Comparison of ENCODE assay signal across 11 mouse cellular contexts in genomic region chr3:66979491-66979890, GRCm38 (mm10). TPM values are rescaled to one million over a fixed set of nuclear protein-coding genes. Genes with fewer than 3 reads are reported as not detected.
A peak's percentile ranks its signal among the peaks of the same experiment; 100 is the strongest.
DNase-seq lines count a peak whose midpoint lies in the region; ATAC-seq and TF ChIP-seq lines count a peak whose summit lies in the region.
"Had no signal": no experiment of that assay in that cellular context is flagged by ENCODE, and none has a peak within 500 bp of the region (broad histone marks: within the 10 kb centered on the region; RNA-seq: fewer than 3 reads in every experiment).

No protein-coding gene starts in this region.

- H3K27ac ChIP-seq in heart, embryonic 15.5 days, result no peak overlapping the region
- H3K27ac ChIP-seq in embryonic facial prominence, embryonic 11.5 days (replicated peaks; ENCODE audit: low read depth, low read length), result no peak overlapping the region
- H3K27ac ChIP-seq in hindbrain, embryonic 15.5 days (replicated peaks), result no peak overlapping the region
- H3K27ac ChIP-seq in midbrain, postnatal 0 days (ENCODE audit: low read depth, low read length), result peak overlapping the region; percentile 48

- H3K36me3 ChIP-seq in heart, embryonic 15.5 days, result no peaks in the 10 kb centered on the region
- no peaks in the 10 kb centered on the region for H3K36me3 ChIP-seq in embryonic facial prominence, embryonic 11.5 days (replicated peaks; ENCODE audit: control insufficient read depth, insufficient read depth, low read depth, low read length)
- H3K36me3 ChIP-seq in hindbrain, embryonic 15.5 days, result no peaks in the 10 kb centered on the region
- no peaks in the 10 kb centered on the region for H3K36me3 ChIP-seq in midbrain, postnatal 0 days (ENCODE audit: insufficient read depth, low read length)

- no peak overlapping the region for H3K9ac ChIP-seq in heart, embryonic 15.5 days
- no peak overlapping the region; the same call in 1 of the 2 replicates for H3K9ac ChIP-seq in embryonic facial prominence, embryonic 11.5 days (replicated peaks; ENCODE audit: low read length)
- H3K9ac ChIP-seq in hindbrain, embryonic 15.5 days, result no peak overlapping the region
- peak overlapping the region; percentile 42; the same call in 1 of the 2 replicates for H3K9ac ChIP-seq in midbrain, postnatal 0 days (replicated peaks; ENCODE audit: low read length, poor library complexity, severe bottlenecking)

- no peak overlapping the region for H3K4me2 ChIP-seq in heart, embryonic 15.5 days
- H3K4me2 ChIP-seq in embryonic facial prominence, embryonic 11.5 days (ENCODE audit: low read depth, low read length), result peak overlapping the region; percentile 44; the same call in 1 of the 2 replicates
- H3K4me2 ChIP-seq in hindbrain, embryonic 15.5 days, result 0 out of 2 replicates have a peak overlapping the region, but pooled peaks have one; percentile 5
- H3K4me2 ChIP-seq in midbrain, postnatal 0 days (ENCODE audit: low read depth, low read length, poor library complexity, severe bottlenecking), result peak overlapping the region; percentile 54

- H3K4me1 ChIP-seq in heart, embryonic 15.5 days (replicated peaks), result peaks cover 30% of the 10 kb centered on the region
- H3K4me1 ChIP-seq in embryonic facial prominence, embryonic 11.5 days (ENCODE audit: control insufficient read depth, insufficient read depth, low read length), result no peaks in the 10 kb centered on the region; the same call in 1 of the 2 replicates
- peaks cover 20% of the 10 kb centered on the region for H3K4me1 ChIP-seq in hindbrain, embryonic 15.5 days (replicated peaks)
- no peaks in the 10 kb centered on the region for H3K4me1 ChIP-seq in midbrain, postnatal 0 days (ENCODE audit: insufficient read depth, low read length)

- ATAC-seq in heart, embryonic 15.5 days (replicated peaks; ENCODE audit: insufficient number of reproducible peaks, insufficient read depth, low FRiP score, low read depth), result no peak
- no peak for ATAC-seq in embryonic facial prominence, embryonic 11.5 days (replicated peaks; ENCODE audit: insufficient number of reproducible peaks, low FRiP score, low TSS enrichment, low read depth)
- ATAC-seq in hindbrain, embryonic 15.5 days (ENCODE audit: low FRiP score, low read depth), result no peak
- no peak for ATAC-seq in midbrain, postnatal 0 days (ENCODE audit: low FRiP score)
- ATAC-seq: lung, postnatal 0 days had no signal

- DNase-seq in heart, adult 8-10 months (ENCODE audit: low spot score), result no peak
- DNase-seq in embryonic facial prominence, embryonic 11.5 days (ENCODE audit: low spot score), result no peak
- DNase-seq in midbrain, postnatal 0 days (ENCODE audit: low spot score), result no peak
- no peak for DNase-seq in layer of hippocampus, adult 8-10 months (ENCODE audit: low spot score in 2 of 2)
- DNase-seq in right cerebral cortex, postnatal 36 days (ENCODE audit: low spot score in 2 of 2), result no peak
- no peak for DNase-seq in gastrocnemius, adult 8-10 months (ENCODE audit: low spot score in 2 of 2)
- DNase-seq: thymus, adult 2 months had no signal

- H3K27me3 ChIP-seq in heart, embryonic 15.5 days, result peaks cover 82% of the 10 kb centered on the region
- peaks cover 9% of the 10 kb centered on the region for H3K27me3 ChIP-seq in embryonic facial prominence, embryonic 11.5 days (ENCODE audit: control insufficient read depth, insufficient read depth, low read length)
- H3K27me3 ChIP-seq in hindbrain, embryonic 15.5 days, result peaks cover 54% of the 10 kb centered on the region
- peaks cover 15% of the 10 kb centered on the region; the same call in 1 of the 2 replicates for H3K27me3 ChIP-seq in midbrain, postnatal 0 days (ENCODE audit: insufficient read depth, low read length)

- TF ChIP-seq CTCF in midbrain, postnatal 0 days (IDR thresholded peaks at IDR 0.05), result no peak

- no peaks in the 10 kb centered on the region for H3K9me3 ChIP-seq in heart, embryonic 15.5 days (replicated peaks)
- H3K9me3 ChIP-seq in embryonic facial prominence, embryonic 11.5 days (replicated peaks; ENCODE audit: control insufficient read depth, low read length), result no peaks in the 10 kb centered on the region
- no peaks in the 10 kb centered on the region for H3K9me3 ChIP-seq in hindbrain, embryonic 15.5 days
- H3K9me3 ChIP-seq in midbrain, postnatal 0 days (ENCODE audit: low read length), result no peaks in the 10 kb centered on the region

- H3K4me3 ChIP-seq in heart, embryonic 15.5 days, result peak overlapping the region; percentile 35; the same call in 1 of the 2 replicates
- H3K4me3 ChIP-seq in embryonic facial prominence, embryonic 11.5 days (ENCODE audit: low read depth, low read length), result peak overlapping the region; percentile 56
- peak overlapping the region; percentile 33 for H3K4me3 ChIP-seq in hindbrain, embryonic 15.5 days
- peak overlapping the region; percentile 54 for H3K4me3 ChIP-seq in midbrain, postnatal 0 days (ENCODE audit: low read depth, low read length)

- WGBS in heart, embryonic 15.5 days, result 6% methylated on average over 9 of the region's 9 CpGs
- WGBS in embryonic facial prominence, embryonic 11.5 days, result 2% methylated on average over 9 of the region's 9 CpGs
- 5% methylated on average over 9 of the region's 9 CpGs for WGBS in hindbrain, embryonic 15.5 days
- 13% methylated on average over 9 of the region's 9 CpGs for WGBS in midbrain, postnatal 0 days

RNA-seq across cellular contexts. Expression of gene Rsrc1, which starts 1.7 kb away (rescaled TPM):
- polyA plus RNA-seq in heart, embryonic 15.5 days (2015; fragmentation: Nextera tagmentation; extraction: Ambion mirVana), result 19.6 and 21.3 TPM in 2 replicates
- 10 to 100 TPM; 10.7 to 13.9 (median 11.9) TPM for total RNA-seq in heart, adult 8-10 months (2022)
- polyA plus RNA-seq in embryonic facial prominence, embryonic 11.5 days (2014; fragmentation: Nextera tagmentation; extraction: Ambion mirVana), result 52.5 and 54.8 TPM in 2 replicates
- polyA plus RNA-seq in hindbrain, embryonic 15.5 days (2015; fragmentation: Nextera tagmentation; extraction: Ambion mirVana), result 29.3 and 33.3 TPM in 2 replicates
- 37.5 and 39.6 TPM in 2 replicates for total RNA-seq in midbrain, postnatal 0 days (2014; rRNA removed)
- 37.7 and 39.3 TPM in 2 replicates for polyA plus RNA-seq in midbrain, postnatal 0 days (2015; fragmentation: Nextera tagmentation; extraction: Ambion mirVana)
- total RNA-seq in layer of hippocampus, adult 8-10 months (2022), result 10 to 100 TPM; 40.1 to 43.4 (median 41.8) TPM
- 10 to 100 TPM; 11.4 to 13.1 (median 11.7) TPM for total RNA-seq in gastrocnemius, adult 8-10 months (2022)

RNA-seq across cellular contexts. Expression of gene Shox2, which starts 2.1 kb away (rescaled TPM):
- 3.9 and 6.9 TPM in 2 replicates for polyA plus RNA-seq in heart, embryonic 15.5 days (2015; fragmentation: Nextera tagmentation; extraction: Ambion mirVana)
- total RNA-seq in heart, adult 8-10 months (2022), result 1 to 10 TPM in 2 of 4 experiments, under 1 TPM in 2; 0.50 to 1.4 (median 0.93) TPM
- 19.3 and 20.7 TPM in 2 replicates for polyA plus RNA-seq in embryonic facial prominence, embryonic 11.5 days (2014; fragmentation: Nextera tagmentation; extraction: Ambion mirVana)
- polyA plus RNA-seq in hindbrain, embryonic 15.5 days (2015; fragmentation: Nextera tagmentation; extraction: Ambion mirVana), result 23.6 and 37.9 TPM in 2 replicates
- total RNA-seq in midbrain, postnatal 0 days (2014; rRNA removed), result 82.2 and 96.6 TPM in 2 replicates
- polyA plus RNA-seq in midbrain, postnatal 0 days (2015; fragmentation: Nextera tagmentation; extraction: Ambion mirVana), result 55.0 and 61.1 TPM in 2 replicates
- under 1 TPM in 1 of 4 experiments, not detected in 3; 0.27 TPM for total RNA-seq in layer of hippocampus, adult 8-10 months (2022)
- 1 to 10 TPM in 2 of 4 experiments, under 1 TPM in 2; 0.73 to 2.3 (median 1.2) TPM for total RNA-seq in gastrocnemius, adult 8-10 months (2022)
- total RNA-seq: left cerebral cortex, adult 18-20 months had no signal

Comparison
In these comparisons a context has a peak if more than half of its experiments do, and no peak if none do; other contexts are left out.
1. RNA of gene Shox2, which starts 2.1 kb away (total RNA-seq): 82.2 to 96.6 TPM in midbrain, postnatal 0 days; 0.73 to 2.3 TPM in gastrocnemius, adult 8-10 months, 0.50 to 1.4 TPM in heart, adult 8-10 months and 0.27 TPM in layer of hippocampus, adult 8-10 months; every median in the first group is over 10 times any median in the second.
2. Peak in every context shown above with its lines, with median percentiles within 50 percentile points of each other: H3K4me3 ChIP-seq.